Mouse (Mus musculus): Measurements from ENCODE around the gene Plpp3.

Gene Plpp3

DNA sequence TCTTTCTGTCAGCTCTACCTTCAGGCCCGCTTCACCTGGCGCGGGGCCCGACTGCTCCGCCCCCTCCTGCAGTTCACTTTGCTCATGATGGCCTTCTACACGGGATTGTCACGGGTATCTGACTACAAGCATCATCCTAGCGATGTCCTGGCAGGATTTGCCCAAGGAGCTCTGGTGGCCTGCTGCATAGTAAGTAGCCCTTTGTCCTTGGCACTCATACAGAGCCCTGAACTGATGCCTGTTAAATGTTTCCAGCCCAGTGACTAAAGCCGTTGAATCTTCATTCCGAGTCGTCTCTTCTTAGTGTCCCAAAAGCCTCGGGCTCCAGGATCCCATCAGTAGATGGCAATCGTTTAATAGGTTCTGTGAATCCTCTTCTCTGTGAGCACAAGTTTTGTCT is 62.2 kb downstream of the Plpp3 start:
- ChIA-PET POLR2A (interaction anchor here in 3 of 4 experiments (0.5 to 21.4 kb wide), 18 partner anchors 8 to 1645 kb away, joined by 3 to 295 read pairs (median 4); no protein-coding TSS in a partner anchor), CTCF (interaction anchor here in 1 of 4 experiments (0.6 kb wide), 1 partner anchor 614 kb away, joined by 3 read pairs; no protein-coding TSS in a partner anchor)

DNA sequence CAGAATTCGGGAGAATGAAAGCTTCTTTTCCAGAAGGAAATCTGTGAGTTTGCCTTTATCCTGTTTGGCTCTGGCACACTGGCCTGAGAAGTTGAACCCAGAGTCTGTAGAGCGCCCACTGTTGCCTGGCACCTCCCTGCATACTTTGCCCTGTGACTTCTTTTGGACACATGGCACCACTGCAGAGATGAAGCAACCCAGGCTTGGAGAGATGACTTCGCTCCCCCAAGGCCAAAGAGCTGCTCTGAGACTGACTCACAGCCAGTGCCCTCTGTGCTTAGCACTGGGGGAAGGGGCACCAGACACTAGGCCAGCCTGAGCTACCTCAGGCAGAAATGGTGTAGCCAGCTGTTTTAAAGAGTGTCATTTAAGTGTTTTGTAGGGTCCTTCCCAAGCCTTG is 63.7 kb downstream of the Plpp3 start:
- CTCF ChIA-PET, result interaction anchor here in 1 of 4 experiments (0.6 kb wide), 1 partner anchor 1825 kb away, joined by 4 read pairs; no protein-coding TSS in a partner anchor
- POLR2A ChIA-PET, result interaction anchor here in 3 of 4 experiments (0.6 to 21.4 kb wide), 22 partner anchors 8 to 69 kb away, joined by 3 to 295 read pairs (median 4); partner anchors contain the start of gene Plpp3 (in 2 of the 3)

DNA sequence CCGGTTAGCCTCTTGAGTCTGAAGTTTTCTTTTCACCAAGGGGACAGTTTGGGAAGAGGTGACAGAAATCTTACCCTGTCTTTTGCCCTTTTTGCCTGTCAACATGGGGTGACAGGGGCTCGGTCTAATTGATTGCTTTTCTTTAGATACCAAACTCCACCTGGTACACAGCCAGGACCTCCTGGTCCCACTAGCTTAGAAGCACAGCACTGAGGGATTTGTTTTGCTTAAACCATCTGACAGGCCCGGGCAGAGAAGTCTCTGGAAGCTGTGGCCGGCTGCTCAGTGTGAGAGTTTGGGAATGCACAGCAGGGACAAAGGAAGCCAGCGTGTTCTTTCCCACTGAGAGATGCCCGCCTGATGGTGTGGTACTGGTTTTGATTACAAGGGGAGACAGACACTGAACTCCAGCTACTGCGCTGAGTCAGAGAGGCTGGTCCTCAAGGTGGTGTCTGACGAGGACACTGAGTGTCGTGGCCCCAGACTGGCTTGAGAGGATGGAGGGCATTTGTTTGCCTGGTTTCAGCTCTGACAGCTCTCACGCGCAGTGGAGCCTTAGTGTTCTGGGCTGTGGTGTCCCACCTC is 64.2 kb downstream of the Plpp3 start:
- POLR2A ChIA-PET, result interaction anchor here in 3 of 4 experiments (0.6 to 21.4 kb wide), 22 partner anchors 9 to 69 kb away, joined by 3 to 295 read pairs (median 4); partner anchors contain the start of gene Plpp3 (in 2 of the 3)

DNA sequence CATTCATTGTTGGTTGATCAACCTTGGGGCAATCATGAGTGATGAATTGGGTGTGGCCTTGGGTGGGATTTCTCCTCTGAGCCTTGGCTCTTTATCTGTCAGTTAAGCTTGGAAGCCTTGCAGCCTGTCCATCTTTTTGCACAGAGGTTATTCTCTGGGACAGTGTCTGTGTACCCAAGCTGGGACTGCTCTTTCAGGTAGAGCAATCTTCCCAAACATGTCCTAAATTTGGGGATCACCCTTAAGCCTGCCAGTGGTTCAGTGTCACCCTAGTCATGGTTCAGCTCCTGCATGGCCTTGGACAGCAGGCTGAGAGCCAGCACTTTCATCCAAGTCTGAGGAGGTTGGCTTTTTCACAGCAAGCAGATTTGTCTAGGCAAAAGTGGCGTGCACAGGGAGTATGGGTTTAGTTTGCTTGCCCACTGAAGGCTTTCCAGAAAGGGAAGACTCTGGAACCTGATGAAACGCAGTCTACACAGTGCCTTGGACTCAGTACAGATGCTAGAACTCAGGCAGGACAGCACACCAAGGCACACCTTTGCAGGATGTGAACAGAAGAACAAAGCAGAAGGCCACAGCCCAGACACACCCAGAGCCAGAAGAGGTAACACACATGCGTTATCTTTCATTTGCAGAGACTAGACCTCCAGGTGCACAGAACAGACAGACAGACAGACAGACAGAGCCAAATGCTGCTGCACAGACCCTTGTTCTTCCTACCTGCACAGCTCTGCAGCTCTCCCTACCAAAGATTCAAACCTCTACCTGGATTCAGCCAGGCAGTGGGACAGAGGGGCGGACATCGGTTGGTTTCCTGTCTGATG is 66.2 kb downstream of the Plpp3 start:
- ChIA-PET CTCF (interaction anchor here in 3 of 4 experiments (1.0 to 1.1 kb wide), 3 partner anchors 14 to 71 kb away, joined by 4 to 5 read pairs (median 4); no protein-coding TSS in a partner anchor), POLR2A (interaction anchor here (0.6 to 21.4 kb wide), 80 partner anchors 8 to 99 kb away, joined by 3 to 295 read pairs (median 7); partner anchors contain the start of gene Plpp3 (in 2 of the 4))

More for the DNA sequence above, 64.2 kb downstream of the Plpp3 start:
- CTCF ChIA-PET, result no interaction called here

DNA sequence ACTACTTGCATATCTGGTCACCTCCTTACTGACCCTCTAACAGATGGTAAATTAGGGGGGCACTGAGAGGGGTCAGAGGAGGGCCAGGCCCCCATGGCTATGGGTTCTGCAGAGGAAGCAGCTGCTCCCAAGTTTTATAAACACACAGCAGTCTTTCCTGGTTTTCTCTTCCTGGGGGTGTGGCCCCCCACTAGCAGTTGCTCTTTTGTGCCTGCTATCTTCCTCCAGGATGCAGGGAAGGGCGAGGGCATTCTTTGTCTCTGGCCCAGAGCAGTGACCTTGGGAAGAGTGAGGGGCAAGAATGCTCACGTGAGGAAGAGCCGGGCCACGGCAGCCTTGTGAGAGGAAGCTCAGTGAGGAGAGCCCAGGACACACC is 66.8 kb downstream of the Plpp3 start:
- ChIA-PET CTCF (interaction anchor here in 2 of 4 experiments (1.0 kb wide), 2 partner anchors 52 to 72 kb away, joined by 4 read pairs; no protein-coding TSS in a partner anchor), POLR2A (interaction anchor here (0.7 to 21.4 kb wide), 75 partner anchors 8 to 99 kb away, joined by 3 to 295 read pairs (median 7); partner anchors contain the start of gene Plpp3 (in 2 of the 4))

DNA sequence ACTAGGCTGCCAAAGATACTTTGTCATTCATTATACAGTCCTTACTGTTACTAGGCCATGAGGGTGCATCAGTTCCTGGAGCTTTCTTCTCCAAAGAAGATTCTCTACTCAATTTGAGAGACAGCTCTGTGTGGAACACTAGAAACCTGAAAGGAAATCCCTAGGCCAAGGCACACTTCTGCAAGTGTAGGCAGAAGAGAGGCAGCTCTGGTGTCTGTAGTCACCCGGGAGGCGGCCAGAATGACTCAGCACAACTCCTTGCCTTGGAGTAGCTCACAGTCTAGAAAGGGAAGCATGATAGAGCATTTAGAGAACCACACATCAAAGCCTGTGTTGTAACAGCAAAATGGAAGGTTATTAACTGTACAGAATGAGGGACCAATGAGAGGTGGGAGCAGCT is 68.4 kb downstream of the Plpp3 start:
- POLR2A ChIA-PET, result interaction anchor here in 3 of 4 experiments (0.6 to 21.4 kb wide), 60 partner anchors 10 to 738 kb away, joined by 3 to 295 read pairs (median 6); partner anchors contain the start of gene Plpp3 (in 3 of the 3)
- CTCF ChIA-PET, result interaction anchor here in 1 of 4 experiments (0.8 to 1.1 kb wide), 2 partner anchors 21 to 68 kb away, joined by 3 to 6 read pairs; partner anchors contain the start of gene Plpp3

DNA sequence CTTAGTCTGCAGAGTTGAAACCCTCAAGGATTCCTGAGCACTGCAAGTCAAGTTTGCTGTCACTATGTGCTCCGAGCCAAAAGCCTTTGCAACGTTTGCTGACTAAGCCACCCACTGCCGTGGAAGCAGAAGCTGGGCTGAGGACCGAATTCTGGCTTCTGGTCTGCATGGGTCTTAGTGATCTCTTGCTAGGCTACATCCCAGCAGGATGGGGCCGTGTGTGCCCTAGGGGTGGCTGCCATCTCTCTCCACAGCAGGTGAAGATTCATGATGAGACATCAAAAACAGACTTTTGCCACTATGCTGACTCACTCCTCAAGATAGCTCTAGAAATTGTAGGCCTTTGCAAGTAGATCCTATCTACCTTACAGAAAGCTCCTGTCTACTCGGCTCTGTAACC is 69.2 kb downstream of the Plpp3 start:
- POLR2A ChIA-PET, result interaction anchor here (0.6 to 21.4 kb wide), 49 partner anchors 9 to 737 kb away, joined by 3 to 295 read pairs (median 6); partner anchors contain the start of gene Plpp3 (in 3 of the 4)
- CTCF ChIA-PET, result interaction anchor here in 1 of 4 experiments (1.1 kb wide), 1 partner anchor 22 kb away, joined by 6 read pairs; no protein-coding TSS in a partner anchor

DNA sequence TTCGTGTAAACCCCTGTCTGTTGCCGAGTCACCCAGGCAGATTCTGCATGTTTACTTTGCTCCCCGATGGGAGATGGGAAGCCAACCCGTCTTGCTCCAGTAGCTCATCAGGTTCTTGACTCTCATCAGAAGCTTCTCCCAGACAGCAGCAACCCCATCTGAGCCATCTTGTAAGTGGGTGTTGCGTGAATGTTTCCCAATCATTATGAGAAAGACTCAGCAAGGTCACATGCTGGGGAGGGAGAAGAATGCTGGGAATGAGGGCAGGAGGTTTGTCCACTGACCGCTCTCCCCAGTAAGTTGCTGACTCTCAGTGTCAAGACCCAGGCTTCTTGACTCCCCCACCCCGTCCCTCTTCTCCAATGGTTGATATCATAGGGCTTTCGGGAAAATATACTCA is 73.0 kb downstream of the Plpp3 start:
- ChIA-PET POLR2A (interaction anchor here in 3 of 4 experiments (0.6 to 21.4 kb wide), 16 partner anchors 9 to 73 kb away, joined by 3 to 295 read pairs (median 4); no protein-coding TSS in a partner anchor), CTCF (no interaction called here)

DNA sequence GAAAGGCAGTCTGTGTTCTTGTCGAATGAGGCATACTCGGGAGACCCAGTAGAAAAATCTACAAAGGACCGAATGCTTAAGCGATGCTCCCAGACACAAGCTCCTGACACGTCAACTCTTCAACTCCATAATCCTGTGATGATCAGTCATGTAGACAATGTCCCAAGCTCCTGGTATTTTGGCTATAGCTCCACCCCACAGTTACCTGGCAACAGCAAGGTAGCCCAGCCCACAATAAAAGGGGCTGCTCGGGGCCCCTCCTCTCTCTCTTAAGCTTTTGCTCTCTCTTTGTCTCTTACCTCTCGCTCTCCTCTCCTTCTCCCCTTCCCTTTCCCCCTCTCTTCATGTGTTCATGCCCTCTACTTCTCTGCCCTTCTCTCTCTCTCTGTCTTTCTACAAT is 83.1 kb downstream of the Plpp3 start:
- POLR2A ChIA-PET, result interaction anchor here (0.6 to 13.5 kb wide), 42 partner anchors 8 to 508 kb away, joined by 3 to 186 read pairs (median 4); partner anchors contain the start of gene Plpp3 (in 2 of the 4)
- CTCF ChIA-PET, result interaction anchor here in 1 of 4 experiments (1.1 kb wide), 1 partner anchor 82 kb away, joined by 3 read pairs; no protein-coding TSS in a partner anchor

DNA sequence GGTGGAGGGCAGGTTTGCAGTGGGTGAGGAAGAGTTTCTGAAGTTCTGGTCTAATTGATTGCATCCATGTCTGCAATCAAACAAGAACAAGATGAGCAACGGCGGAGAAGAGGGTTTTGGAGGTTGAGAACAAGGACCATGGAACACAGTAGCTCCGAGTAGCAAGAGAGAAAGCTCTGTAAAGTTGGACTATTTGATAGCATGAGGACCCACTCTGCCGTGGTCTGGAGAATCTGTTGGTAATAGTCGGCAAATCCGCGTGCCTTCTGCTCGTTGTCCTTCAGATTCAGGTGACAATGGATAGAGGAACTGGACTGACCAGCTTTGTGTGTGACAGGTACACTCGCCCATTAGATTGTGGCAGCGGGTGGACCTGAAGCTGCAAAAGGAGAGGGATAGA is 87.8 kb downstream of the Plpp3 start:
- ChIA-PET POLR2A (interaction anchor here (0.6 to 13.5 kb wide), 42 partner anchors 11 to 87 kb away, joined by 3 to 186 read pairs (median 6); partner anchors contain the start of gene Plpp3 (in 2 of the 4)), CTCF (interaction anchor here in 2 of 4 experiments (0.6 to 1.4 kb wide), 5 partner anchors 31 to 122 kb away, joined by 3 to 5 read pairs (median 3); partner anchors contain the start of gene Plpp3 (in 1 of the 2))

DNA sequence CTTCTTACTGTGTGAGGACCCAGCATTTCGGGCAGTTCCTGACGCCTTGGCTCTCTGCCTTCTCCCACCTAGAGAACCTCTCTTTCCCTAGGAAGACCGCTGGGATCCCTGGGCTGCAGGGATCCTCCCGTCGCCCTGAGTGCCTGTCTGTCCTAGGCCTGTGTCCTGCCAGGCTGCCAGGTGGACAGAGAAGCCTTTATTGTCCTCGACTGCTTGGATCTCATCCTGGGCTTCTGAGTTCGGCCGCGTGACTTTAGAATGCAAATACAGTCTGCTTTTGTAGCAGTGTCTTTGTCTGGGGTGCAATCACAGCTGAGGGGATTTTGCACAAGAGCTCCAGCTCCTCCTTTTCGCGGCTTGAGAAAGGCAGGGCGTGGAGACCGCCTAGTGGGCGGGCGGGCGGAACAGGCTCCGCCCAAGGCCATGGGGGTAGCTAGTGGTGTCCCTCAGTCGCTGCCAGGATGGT is 88.4 kb downstream of the Plpp3 start:
- POLR2A ChIA-PET, result interaction anchor here (0.5 to 13.5 kb wide), 58 partner anchors 10 to 877 kb away, joined by 3 to 186 read pairs (median 4); partner anchors contain the start of gene Plpp3 (in 2 of the 4)
- CTCF ChIA-PET, result interaction anchor here in 2 of 4 experiments (0.6 to 1.4 kb wide), 4 partner anchors 31 to 94 kb away, joined by 3 to 5 read pairs (median 4); partner anchors contain the start of gene Plpp3 (in 1 of the 2)

DNA sequence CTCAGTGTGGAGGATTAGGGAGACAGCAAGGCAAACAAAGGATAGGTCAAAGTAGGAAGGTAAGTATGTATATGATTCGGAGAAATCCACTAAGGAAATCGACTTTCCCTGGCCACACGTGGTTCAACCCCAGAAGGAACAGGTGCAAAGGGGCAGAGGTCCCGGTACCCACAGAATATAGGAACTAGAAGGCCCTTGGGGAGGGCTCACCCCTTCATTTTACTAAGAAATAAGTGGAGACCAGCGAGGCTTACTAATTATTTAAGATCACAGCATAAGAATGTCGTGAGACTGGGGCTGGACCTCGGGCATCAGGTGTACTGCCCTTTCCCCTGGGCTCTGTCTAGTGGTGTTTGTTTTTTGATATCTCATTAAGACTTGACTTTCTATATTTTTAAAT is 89.2 kb downstream of the Plpp3 start:
- POLR2A ChIA-PET, result interaction anchor here (0.5 to 13.5 kb wide), 34 partner anchors 9 to 878 kb away, joined by 3 to 186 read pairs (median 5); no protein-coding TSS in a partner anchor

DNA sequence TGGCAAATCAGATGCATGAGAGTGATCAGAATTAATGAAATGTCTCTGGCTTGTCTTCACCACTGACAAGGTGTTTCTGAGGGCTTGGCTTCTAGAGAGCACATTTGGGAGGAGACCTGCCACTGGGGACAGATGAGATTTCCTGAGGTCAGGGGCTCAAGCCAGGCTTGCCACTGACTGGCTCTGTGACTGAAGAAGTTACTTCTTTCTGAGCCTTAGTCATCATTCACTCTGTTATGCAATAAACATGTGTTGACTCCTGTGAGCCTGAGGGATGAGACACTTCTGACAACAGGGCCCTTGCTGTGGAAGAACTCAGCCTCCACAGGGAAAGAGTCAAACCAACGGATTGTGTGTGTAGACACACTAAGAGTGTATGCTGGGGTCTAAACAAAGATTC is 91.0 kb downstream of the Plpp3 start:
- ChIA-PET POLR2A (no interaction called here), CTCF (no interaction called here)

More for the DNA sequence above, 89.2 kb downstream of the Plpp3 start:
- CTCF ChIA-PET, result interaction anchor here in 1 of 4 experiments (1.1 kb wide), 1 partner anchor 32 kb away, joined by 3 read pairs; no protein-coding TSS in a partner anchor

DNA sequence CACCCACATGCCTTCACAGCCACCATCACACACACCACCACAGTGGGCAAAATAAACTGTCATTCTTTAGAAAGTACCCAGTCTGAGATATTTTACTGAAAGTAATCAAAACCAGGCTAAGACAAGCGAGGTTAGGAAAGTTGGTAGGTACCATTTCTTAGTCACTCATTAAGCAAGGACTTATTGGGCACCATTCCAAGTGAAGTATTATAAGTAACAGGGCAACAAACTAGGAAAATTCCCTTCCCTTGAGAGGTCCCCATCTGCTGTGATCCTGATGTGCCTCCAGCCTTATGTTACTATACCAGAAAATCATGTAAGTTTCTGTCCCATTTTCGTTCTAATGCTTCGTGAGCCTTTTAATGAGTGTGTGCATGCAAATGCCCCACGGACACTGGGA is 92.1 kb downstream of the Plpp3 start:
- ChIA-PET CTCF (no interaction called here), POLR2A (no interaction called here)

DNA sequence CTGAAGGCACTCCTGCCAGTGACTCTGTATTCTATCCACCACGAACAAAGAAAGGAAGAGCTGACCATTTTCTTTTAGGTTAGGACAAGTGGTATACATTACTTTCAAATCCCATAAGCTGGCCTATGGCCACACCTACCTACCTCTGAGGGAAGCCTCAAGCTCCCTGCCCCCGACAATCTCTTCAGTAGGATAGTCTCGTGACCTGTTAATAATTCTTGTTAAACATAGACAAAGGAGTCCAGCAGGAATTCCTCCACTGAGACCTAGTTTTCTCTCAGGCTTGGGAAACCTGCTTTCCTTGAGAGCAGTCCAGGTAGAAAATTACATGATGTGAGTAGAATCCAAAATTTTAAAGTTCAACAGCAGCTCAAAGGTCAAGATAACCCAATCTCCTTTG is 93.8 kb downstream of the Plpp3 start:
- ChIA-PET CTCF (no interaction called here), POLR2A (interaction anchor here in 1 of 4 experiments (0.9 to 1.2 kb wide), 4 partner anchors 11 to 93 kb away, joined by 3 to 6 read pairs (median 4); no protein-coding TSS in a partner anchor)

DNA sequence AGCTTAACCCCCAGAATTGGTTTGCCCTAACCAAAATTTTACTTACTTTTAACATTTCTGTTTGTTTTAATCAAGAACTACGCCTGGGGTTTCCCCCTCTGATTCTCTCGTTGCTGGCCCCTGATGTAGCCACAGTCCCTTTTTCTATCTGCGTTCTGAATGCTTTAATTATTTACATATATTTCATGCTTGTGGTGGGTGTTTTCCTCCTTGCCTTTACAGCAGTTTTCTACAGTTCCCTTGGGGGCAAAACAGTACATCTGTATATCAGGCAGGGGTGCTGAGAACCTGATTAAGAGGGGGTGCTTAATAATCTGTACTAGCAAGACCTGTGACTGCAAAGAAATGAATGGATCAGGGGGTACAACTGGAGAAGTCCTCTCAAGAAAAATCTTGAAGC is 94.9 kb downstream of the Plpp3 start:
- CTCF ChIA-PET, result no interaction called here
- POLR2A ChIA-PET, result interaction anchor here (0.7 to 2.0 kb wide), 8 partner anchors 12 to 52 kb away, joined by 3 to 9 read pairs (median 4); no protein-coding TSS in a partner anchor

DNA sequence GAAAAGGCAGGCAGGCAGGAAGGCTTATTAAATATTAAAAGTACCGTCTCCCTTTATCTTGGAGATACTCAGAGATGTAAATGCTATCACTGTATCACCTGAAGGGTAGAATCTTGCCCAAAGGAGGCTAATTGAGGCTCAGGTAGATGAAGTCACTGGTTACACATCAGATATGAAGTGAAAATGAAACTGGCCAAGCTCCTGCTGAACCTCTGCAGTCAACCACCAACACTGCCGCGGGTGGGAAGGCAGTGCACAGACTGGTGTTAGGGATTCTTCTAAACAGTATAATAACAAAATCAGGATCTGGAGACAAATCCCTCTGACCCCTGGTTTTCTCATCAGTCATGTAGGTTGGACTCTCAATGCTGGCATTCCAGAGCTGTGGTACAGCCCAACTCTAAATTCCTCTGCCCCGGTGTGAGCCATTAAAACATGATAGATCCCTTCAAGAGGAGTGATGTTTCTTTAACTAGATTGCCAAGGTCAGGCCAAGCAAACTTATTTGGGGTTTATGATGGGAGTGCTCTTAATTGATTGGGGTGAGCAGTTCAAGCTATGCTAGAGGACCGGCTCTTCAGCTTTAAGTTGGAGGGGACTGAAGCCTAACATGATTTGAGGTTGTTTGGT is 95.5 kb downstream of the Plpp3 start:
- ChIA-PET POLR2A (interaction anchor here (0.6 to 2.0 kb wide), 9 partner anchors 12 to 94 kb away, joined by 3 to 9 read pairs (median 3); no protein-coding TSS in a partner anchor), CTCF (no interaction called here)
